Mouse (Mus musculus): ENCODE results near the gene Ube2m. TPM values are rescaled to one million over a fixed set of nuclear protein-coding genes. Genes with fewer than 3 reads are reported as not detected.
"Not testable (repeated sequence)": the region's sequence is repeated elsewhere in the genome, so short reads cannot be mapped to it uniquely, and the experiment has no call there.

Gene Ube2m
- polyA plus RNA-seq (2012; ENCODE audit: insufficient read depth, insufficient read length, low replicate concordance, missing spikeins): 648 TPM in 1 of 2 replicates, not detected in the other

GRCm38 (mm10) chr7:13037901-13038555 lies at the start of gene Ube2m:
Ube2m (minus strand) TSS chr7:13038275.
- TF ChIP-seq CTCF (IDR thresholded peaks at IDR 0.05; ENCODE audit: insufficient read depth, low read depth, low read length) (no peak), POLR2A (IDR thresholded peaks at IDR 0.05; ENCODE audit: insufficient read depth, low read depth, low read length) (peak; percentile 96)
- H3K4me1 ChIP-seq (ENCODE audit: control insufficient read depth, insufficient read depth, low read length): peaks cover 17% of the 10 kb centered on the region
- WGBS: 1% methylated on average over 65 of the region's 65 CpGs
- peak within 1 kb of the TSS; percentile 80 for H3K4me3 ChIP-seq (ENCODE audit: insufficient read depth, low read depth, low read length)
- H3K27ac ChIP-seq (ENCODE audit: insufficient read depth, low read depth, low read length): peak within 1 kb of the TSS; percentile 98

- TF ChIP-seq CTCF (IDR thresholded peaks at IDR 0.05; ENCODE audit: insufficient read depth, low read depth, low read length) (no peak), POLR2A (IDR thresholded peaks at IDR 0.05; ENCODE audit: insufficient read depth, low read depth, low read length) (no peak)
- 61% methylated on average over 5 of the region's 5 CpGs for WGBS
- no peak overlapping the region for H3K4me3 ChIP-seq (ENCODE audit: insufficient read depth, low read depth, low read length)
- H3K27ac ChIP-seq (ENCODE audit: insufficient read depth, low read depth, low read length): no peak overlapping the region
- no peaks in the 10 kb centered on the region for H3K4me1 ChIP-seq (ENCODE audit: control insufficient read depth, insufficient read depth, low read length)
Observed at GRCm38 (mm10) chr7:13072293-13072692, 34.2 kb upstream of the Ube2m start.

GRCm38 (mm10) chr7:13063399-13063798 lies 25.3 kb upstream of the Ube2m start:
- 52% methylated on average over 2 of the region's 2 CpGs for WGBS

GRCm38 (mm10) chr7:13059536-13059935 lies 21.5 kb upstream of the Ube2m start:
- no peak overlapping the region for H3K27ac ChIP-seq (ENCODE audit: insufficient read depth, low read depth, low read length)
- 88% methylated on average over 9 of the region's 9 CpGs for WGBS
- no peaks in the 10 kb centered on the region for H3K4me1 ChIP-seq (ENCODE audit: control insufficient read depth, insufficient read depth, low read length)
- no peak for TF ChIP-seq CTCF (IDR thresholded peaks at IDR 0.05; ENCODE audit: insufficient read depth, low read depth, low read length)
- no peak for TF ChIP-seq POLR2A (IDR thresholded peaks at IDR 0.05; ENCODE audit: insufficient read depth, low read depth, low read length)
- no peak overlapping the region for H3K4me3 ChIP-seq (ENCODE audit: insufficient read depth, low read depth, low read length)

More at GRCm38 (mm10) chr7:13063399-13063798, 25.3 kb upstream of the Ube2m start:
- not testable (repeated sequence) for H3K4me1 ChIP-seq (ENCODE audit: control insufficient read depth, insufficient read depth, low read length); H3K27ac ChIP-seq (ENCODE audit: insufficient read depth, low read depth, low read length); H3K4me3 ChIP-seq (ENCODE audit: insufficient read depth, low read depth, low read length)

GRCm38 (mm10) chr7:13056913-13057700 lies 19.0 kb upstream of the Ube2m start:
- TF ChIP-seq POLR2A (IDR thresholded peaks at IDR 0.05; ENCODE audit: insufficient read depth, low read depth, low read length) (no peak), CTCF (IDR thresholded peaks at IDR 0.05; ENCODE audit: insufficient read depth, low read depth, low read length) (no peak)
- Histone ChIP-seq H3K4me1 (ENCODE audit: control insufficient read depth, insufficient read depth, low read length) (no peaks in the 10 kb centered on the region), H3K4me3 (ENCODE audit: insufficient read depth, low read depth, low read length) (no peak overlapping the region), H3K27ac (ENCODE audit: insufficient read depth, low read depth, low read length) (no peak overlapping the region)
- WGBS: 57% methylated on average over 8 of the region's 8 CpGs

GRCm38 (mm10) chr7:13054287-13055010 lies 16.4 kb upstream of the Ube2m start, which contains the start of gene Mzf1:
Mzf1 (minus strand) TSS chr7:13054764.
- H3K4me3 ChIP-seq (ENCODE audit: insufficient read depth, low read depth, low read length): peak within 1 kb of the TSS; percentile 83
- H3K27ac ChIP-seq (ENCODE audit: insufficient read depth, low read depth, low read length): peak within 1 kb of the TSS; percentile 98
- WGBS: under 1% methylated on average over 41 of the region's 41 CpGs
- H3K4me1 ChIP-seq (ENCODE audit: control insufficient read depth, insufficient read depth, low read length): no peaks in the 10 kb centered on the region
- TF ChIP-seq POLR2A (IDR thresholded peaks at IDR 0.05; ENCODE audit: insufficient read depth, low read depth, low read length) (peak; percentile 40), CTCF (IDR thresholded peaks at IDR 0.05; ENCODE audit: insufficient read depth, low read depth, low read length) (no peak)

GRCm38 (mm10) chr7:13053961-13054286 lies 15.8 kb upstream of the Ube2m start:
- Histone ChIP-seq H3K4me3 (ENCODE audit: insufficient read depth, low read depth, low read length) (peak overlapping the region; percentile 83), H3K27ac (ENCODE audit: insufficient read depth, low read depth, low read length) (peak overlapping the region; percentile 98), H3K4me1 (ENCODE audit: control insufficient read depth, insufficient read depth, low read length) (no peaks in the 10 kb centered on the region)
- TF ChIP-seq CTCF (IDR thresholded peaks at IDR 0.05; ENCODE audit: insufficient read depth, low read depth, low read length) (no peak), POLR2A (IDR thresholded peaks at IDR 0.05; ENCODE audit: insufficient read depth, low read depth, low read length) (0 out of 2 replicates have a peak, but pooled peaks have one; percentile 44)
- under 1% methylated on average over 15 of the region's 15 CpGs for WGBS

- Histone ChIP-seq H3K27ac (ENCODE audit: insufficient read depth, low read depth, low read length) (no peak overlapping the region), H3K4me3 (ENCODE audit: insufficient read depth, low read depth, low read length) (no peak overlapping the region), H3K4me1 (ENCODE audit: control insufficient read depth, insufficient read depth, low read length) (no peaks in the 10 kb centered on the region)
- WGBS: 95% methylated on average over 2 of the region's 2 CpGs
- TF ChIP-seq POLR2A (IDR thresholded peaks at IDR 0.05; ENCODE audit: insufficient read depth, low read depth, low read length): no peak
- no peak for TF ChIP-seq CTCF (IDR thresholded peaks at IDR 0.05; ENCODE audit: insufficient read depth, low read depth, low read length)
Observed at GRCm38 (mm10) chr7:13053501-13053900, 15.4 kb upstream of the Ube2m start.

GRCm38 (mm10) chr7:13053001-13053400 lies 14.9 kb upstream of the Ube2m start:
- no peak overlapping the region for H3K4me3 ChIP-seq (ENCODE audit: insufficient read depth, low read depth, low read length)
- TF ChIP-seq CTCF (IDR thresholded peaks at IDR 0.05; ENCODE audit: insufficient read depth, low read depth, low read length): no peak
- no peak for TF ChIP-seq POLR2A (IDR thresholded peaks at IDR 0.05; ENCODE audit: insufficient read depth, low read depth, low read length)
- WGBS: 88% methylated on average over 13 of the region's 13 CpGs
- no peaks in the 10 kb centered on the region for H3K4me1 ChIP-seq (ENCODE audit: control insufficient read depth, insufficient read depth, low read length)
- H3K27ac ChIP-seq (ENCODE audit: insufficient read depth, low read depth, low read length): no peak overlapping the region

All from olfactory bulb, adult 2 months (tissue).